Mouse (Mus musculus): Measurements from ENCODE around the gene Kpna3. TPM values are rescaled to one million over a fixed set of nuclear protein-coding genes. Genes with fewer than 3 reads are reported as not detected.
A peak's percentile ranks its signal among the peaks of the same experiment; 100 is the strongest.

Kpna3 gene
- 10 to 100 TPM; 40.5 to 42.7 TPM for polyA plus RNA-seq (2017; shearing (Covaris generic))

- ATAC-seq, result peak; percentile 91
Observed at GRCm38 (mm10) chr14:61439661-61440559, at the start of gene Kpna3. TSS of gene Kpna3 (minus strand) at chr14:61439874.

GRCm38 (mm10) chr14:61460365-61460764 lies 20.7 kb upstream of the Kpna3 start:
- ATAC-seq, result no peak

- ATAC-seq, result no peak
Observed at GRCm38 (mm10) chr14:61457468-61457867, 17.8 kb upstream of the Kpna3 start.

- no peak for ATAC-seq
Observed at GRCm38 (mm10) chr14:61455571-61455970, 15.9 kb upstream of the Kpna3 start.

- ATAC-seq, result no peak
Observed at GRCm38 (mm10) chr14:61453032-61453431, 13.4 kb upstream of the Kpna3 start.

- ATAC-seq, result no peak
Observed at GRCm38 (mm10) chr14:61452481-61452880, 12.8 kb upstream of the Kpna3 start.

- no peak for ATAC-seq
Observed at GRCm38 (mm10) chr14:61447775-61448174, 8.1 kb upstream of the Kpna3 start.

- ATAC-seq, result no peak
Observed at GRCm38 (mm10) chr14:61439141-61439660, 473 bp downstream of the Kpna3 start.

- ATAC-seq, result no peak
Observed at GRCm38 (mm10) chr14:61438171-61438945, 1.3 kb downstream of the Kpna3 start.

- ATAC-seq, result no peak
Observed at GRCm38 (mm10) chr14:61436866-61437265, 2.8 kb downstream of the Kpna3 start.

- ATAC-seq, result no peak
Observed at GRCm38 (mm10) chr14:61428126-61428787, 11.4 kb downstream of the Kpna3 start.

- ATAC-seq, result peak; percentile 87
Observed at GRCm38 (mm10) chr14:61427095-61427494, 12.6 kb downstream of the Kpna3 start.

GRCm38 (mm10) chr14:61425080-61425665 lies 14.5 kb downstream of the Kpna3 start:
- ATAC-seq, result no peak

- ATAC-seq, result peak; percentile 39
Observed at GRCm38 (mm10) chr14:61415719-61416118, 24.0 kb downstream of the Kpna3 start.

GRCm38 (mm10) chr14:61415311-61415710 lies 24.4 kb downstream of the Kpna3 start:
- no peak for ATAC-seq

- ATAC-seq, result no peak
Observed at GRCm38 (mm10) chr14:61414808-61415207, 24.9 kb downstream of the Kpna3 start.

- no peak for ATAC-seq
Observed at GRCm38 (mm10) chr14:61414199-61414598, 25.5 kb downstream of the Kpna3 start.

GRCm38 (mm10) chr14:61413686-61414085 lies 26.0 kb downstream of the Kpna3 start:
- no peak for ATAC-seq

GRCm38 (mm10) chr14:61410020-61410419 lies 29.7 kb downstream of the Kpna3 start:
- ATAC-seq, result no peak

- no peak for ATAC-seq
Observed at GRCm38 (mm10) chr14:61407055-61407454, 32.6 kb downstream of the Kpna3 start.

- no peak for ATAC-seq
Observed at GRCm38 (mm10) chr14:61405761-61406160, 33.9 kb downstream of the Kpna3 start.

- ATAC-seq, result no peak
Observed at GRCm38 (mm10) chr14:61404941-61405340, 34.7 kb downstream of the Kpna3 start.
